In the genomic region with DNA sequence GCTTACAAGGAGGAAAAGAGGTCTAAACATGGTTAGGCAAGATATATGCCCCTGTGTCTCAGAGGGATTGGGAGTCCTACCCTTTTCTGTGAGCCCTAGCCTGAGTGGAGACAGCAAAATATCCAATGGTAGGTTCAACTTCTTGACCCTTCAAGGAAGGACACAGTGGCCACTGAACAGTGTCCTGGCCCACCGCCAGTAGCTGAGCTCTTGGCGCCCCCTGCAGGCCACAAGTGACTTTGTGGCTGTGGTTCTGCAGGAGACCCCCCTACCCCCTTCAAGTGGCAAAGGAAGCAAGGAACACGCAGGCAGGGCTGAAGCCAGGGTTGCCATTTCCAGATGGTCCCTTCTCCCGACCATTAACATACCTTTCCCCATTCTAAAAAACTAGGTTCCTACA, we compare ENCODE assay signal across 8 mouse cellular contexts. TPM values are rescaled to one million over a fixed set of nuclear protein-coding genes. Genes with fewer than 3 reads are reported as not detected.
DNase-seq lines count a peak whose midpoint lies in the region; ATAC-seq and TF ChIP-seq lines count a peak whose summit lies in the region.

No protein-coding gene starts in this region.

- H3K4me3 ChIP-seq in spleen, adult 2 months (ENCODE audit: extremely low read depth, insufficient read depth, insufficient read length), result no peak overlapping the region
- no peak overlapping the region for H3K4me3 ChIP-seq in kidney, adult 2 months (ENCODE audit: insufficient read depth, low read depth, low read length)

- TF ChIP-seq POLR2A in spleen, adult 2 months (IDR thresholded peaks at IDR 0.05; ENCODE audit: low read depth, low read length), result no peak
- TF ChIP-seq POLR2A in kidney, adult 2 months (IDR thresholded peaks at IDR 0.05; ENCODE audit: low read depth, low read length), result no peak

- no peak for ATAC-seq in erythroblast, adult 5-6 weeks (replicated peaks; ENCODE audit: low FRiP score, poor library complexity, severe bottlenecking)

- no peaks in the 10 kb centered on the region for H3K4me1 ChIP-seq in spleen, adult 2 months (ENCODE audit: control insufficient read depth, insufficient read depth, insufficient read length)
- H3K4me1 ChIP-seq in kidney, adult 2 months (ENCODE audit: control insufficient read depth, insufficient read depth, low read length), result no peaks in the 10 kb centered on the region

- H3K36me3 ChIP-seq in spleen, adult 2 months (ENCODE audit: control insufficient read depth, insufficient read depth, low read length), result no peaks in the 10 kb centered on the region
- H3K36me3 ChIP-seq in kidney, adult 2 months (ENCODE audit: control insufficient read depth, insufficient read depth, low read length), result no peaks in the 10 kb centered on the region

- H3K27me3 ChIP-seq in spleen, adult 2 months (ENCODE audit: control insufficient read depth, insufficient read depth, low read length), result no peaks in the 10 kb centered on the region
- no peaks in the 10 kb centered on the region for H3K27me3 ChIP-seq in kidney, adult 2 months (replicated peaks; ENCODE audit: control insufficient read depth, insufficient read depth, low read length)

- WGBS in spleen, adult 2 months, result 3% methylated on average over 4 of the region's 4 CpGs
- 4% methylated on average over 4 of the region's 4 CpGs for WGBS in kidney, adult 2 months

- peak; percentile 78 to 85 for DNase-seq in cerebellum, postnatal 10 days
- no peak for DNase-seq in cerebellum, adult 11-12 months
- DNase-seq in spleen, adult 2 months (ENCODE audit: low read depth in 1 of 2, low spot score in 2 of 2), result peak in 1 of 2 experiments; percentile 12
- no peak for DNase-seq in spleen, adult 12 weeks (ENCODE audit: low spot score)
- peak; percentile 86 for DNase-seq in embryo, embryonic 10 days (ENCODE audit: low spot score)
- DNase-seq in kidney, adult 2 months, result peak; percentile 58
- DNase-seq in lung, postnatal 36 days, result peak; percentile 69

- no peak overlapping the region for H3K27ac ChIP-seq in spleen, adult 2 months (ENCODE audit: insufficient read depth, low read length)
- no peak overlapping the region for H3K27ac ChIP-seq in kidney, adult 2 months (ENCODE audit: insufficient read depth, low read depth, low read length)

- peak; percentile 62; the same call in 1 of the 2 replicates for TF ChIP-seq CTCF in spleen, adult 2 months (IDR thresholded peaks at IDR 0.05; ENCODE audit: extremely low read depth, insufficient read depth, insufficient read length, insufficient replicate concordance)
- peak; percentile 82 for TF ChIP-seq CTCF in kidney, adult 2 months (conservative IDR thresholded peaks at IDR 0.05; ENCODE audit: insufficient read depth, insufficient read length, low read depth, low read length)

RNA-seq across cellular contexts. Expression of gene Wnt4, which starts 10.5 kb away (rescaled TPM):
- polyA plus RNA-seq in spleen, adult 2 months (2012; rRNA removed), result 0.05 and 0.20 TPM in 2 replicates
- 2.1 and 3.3 TPM in 2 replicates for polyA plus RNA-seq in kidney, adult 2 months (2012; rRNA removed)
- total RNA-seq in erythroblast, adult 5-6 weeks (2015; ENCODE audit: low replicate concordance), result not detected in 2 replicates
- not detected in 2 replicates for total RNA-seq in erythroblast, adult 5-6 weeks (2017; ENCODE audit: low replicate concordance)

Comparison
In these comparisons a context has a peak if more than half of its experiments do, and no peak if none do; other contexts are left out.
1. DNase-seq: peak in cerebellum, postnatal 10 days (2 of 2), embryo, embryonic 10 days (single experiment), kidney, adult 2 months (single experiment) and lung, postnatal 36 days (single experiment); none in cerebellum, adult 11-12 months (single experiment) and spleen, adult 12 weeks (single experiment).